ENCODE assay signal across 1 mouse cellular context in the genomic region with DNA sequence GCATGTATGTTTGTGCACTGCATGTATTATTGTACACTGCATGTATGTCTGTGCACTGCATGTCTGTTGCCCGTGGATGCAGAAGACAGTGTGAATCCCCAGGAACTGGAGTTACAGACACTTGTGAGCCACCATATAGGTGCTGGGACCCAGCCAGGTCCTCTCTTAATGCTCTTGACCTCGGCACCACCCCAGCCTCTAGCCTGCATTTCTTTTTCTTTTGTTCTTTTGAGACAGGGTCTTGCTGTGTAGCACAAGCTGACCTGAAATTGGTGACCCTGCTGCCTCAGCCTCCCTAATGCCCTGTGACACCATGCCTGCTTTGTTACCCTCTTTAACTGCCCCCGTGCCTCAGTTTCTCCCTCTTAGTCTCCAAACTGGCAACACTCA.
TF ChIP-seq lines count a peak whose summit lies in the region.

No protein-coding gene starts in this region.

TF ChIP-seq in MEL, 35 proteins besides CTCF, POLR2A, EP300 and RAD21 (continued from another document):
- no peak for TF ChIP-seq GABPA (IDR thresholded peaks at IDR 0.05; ENCODE audit: low read depth, low read length)
- TF ChIP-seq USF2 (IDR thresholded peaks at IDR 0.05; ENCODE audit: borderline replicate concordance in 1 of 2, insufficient read depth in 1 of 2, low read depth in 1 of 2, low read length in 2 of 2): no peak
- no peak for TF ChIP-seq HCFC1 (IDR thresholded peaks at IDR 0.05; ENCODE audit: low read depth, low read length)
- no peak for TF ChIP-seq TAL1 (IDR thresholded peaks at IDR 0.05; ENCODE audit: low read length)
- TF ChIP-seq UBTF (IDR thresholded peaks at IDR 0.05; ENCODE audit: borderline replicate concordance, insufficient read depth, low read depth, low read length): no peak
- no peak for TF ChIP-seq MAX (IDR thresholded peaks at IDR 0.05; ENCODE audit: low read length)
- TF ChIP-seq NRF1 (IDR thresholded peaks at IDR 0.05; ENCODE audit: insufficient read depth, low read depth, low read length, poor library complexity, severe bottlenecking): no peak
